Mouse (Mus musculus) spleen, adult 2 months (tissue): ENCODE measurements around the gene March7.

Experiments used
- CTCF ChIP-seq: fragments of 200-500 bp; IDR thresholded peaks from 2 replicates; pipeline ENCODE4 v1.5.1; 2011; ENCODE audit warnings: mild to moderate bottlenecking, inconsistent platforms; ENCODE audit not compliant: insufficient read depth, insufficient read length, insufficient replicate concordance; ENCODE audit errors: extremely low read depth
- POLR2A ChIP-seq: fragments of 200-500 bp; IDR thresholded peaks from 2 replicates; pipeline ENCODE4 v1.6.1; 2011; ENCODE audit warnings: low read depth, low read length, inconsistent platforms

DNA sequence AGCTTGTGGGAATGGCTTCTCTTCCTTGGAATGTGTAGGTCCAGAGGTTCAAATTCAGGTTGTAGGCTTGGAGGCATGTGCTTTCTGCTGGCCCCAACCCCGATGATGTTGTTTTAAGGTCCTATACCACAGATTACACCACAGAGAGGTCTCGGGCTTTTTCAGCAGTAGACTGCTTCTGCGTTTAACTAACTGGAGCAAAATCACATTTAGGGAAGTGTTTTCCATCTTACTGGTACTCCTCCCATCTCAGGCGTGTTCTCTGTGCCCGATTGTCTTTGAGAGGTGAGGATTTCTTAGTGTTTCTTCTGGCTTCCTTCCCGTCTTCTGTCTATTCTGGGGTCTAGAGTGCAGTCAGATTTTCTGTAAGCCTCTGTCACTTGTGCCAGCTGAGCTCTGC is 7.9 kb downstream of the March7 start:
- TF ChIP-seq POLR2A (no peak), CTCF (no peak)
